Mouse (Mus musculus) ovary, postnatal 10 days (tissue): ENCODE measurements around the gene Grb10.

Experiments
- DNase-seq: peaks from one replicate; pipeline ENCODE4 v3.0.0; 2022; ENCODE audit warnings: low spot score

Gene Grb10

GRCm38 (mm10) chr11:11945766-11946165 is 92.7 kb downstream of the Grb10 start:
- no peak for DNase-seq

GRCm38 (mm10) chr11:11944814-11945213 is 93.7 kb downstream of the Grb10 start:
- no peak for DNase-seq

GRCm38 (mm10) chr11:11944082-11944349 is 94.5 kb downstream of the Grb10 start:
- no peak for DNase-seq

- DNase-seq, result no peak
Observed at GRCm38 (mm10) chr11:11943240-11944081, 95.0 kb downstream of the Grb10 start.

GRCm38 (mm10) chr11:11942320-11943217 is 95.9 kb downstream of the Grb10 start:
- no peak for DNase-seq

- DNase-seq, result no peak
Observed at GRCm38 (mm10) chr11:11940833-11941681, 97.4 kb downstream of the Grb10 start.

GRCm38 (mm10) chr11:11939611-11940010 is 98.9 kb downstream of the Grb10 start:
- no peak for DNase-seq

GRCm38 (mm10) chr11:11938591-11938990 is 99.9 kb downstream of the Grb10 start:
- DNase-seq, result no peak

- no peak for DNase-seq
Observed at GRCm38 (mm10) chr11:11937340-11938030, 101.0 kb downstream of the Grb10 start.

GRCm38 (mm10) chr11:11934808-11935207 is 103.7 kb downstream of the Grb10 start:
- no peak for DNase-seq

- DNase-seq, result no peak
Observed at GRCm38 (mm10) chr11:11932102-11932789, 106.2 kb downstream of the Grb10 start.

- no peak for DNase-seq
Observed at GRCm38 (mm10) chr11:11931688-11932087, 106.8 kb downstream of the Grb10 start.

GRCm38 (mm10) chr11:11930527-11930926 is 108.0 kb downstream of the Grb10 start:
- DNase-seq, result no peak

GRCm38 (mm10) chr11:11929059-11929458 is 109.4 kb downstream of the Grb10 start:
- DNase-seq, result no peak

- no peak for DNase-seq
Observed at GRCm38 (mm10) chr11:11928586-11928985, 109.9 kb downstream of the Grb10 start.

GRCm38 (mm10) chr11:11923900-11924299 is 114.6 kb downstream of the Grb10 start:
- DNase-seq, result no peak

- DNase-seq, result no peak
Observed at GRCm38 (mm10) chr11:11923345-11923744, 115.1 kb downstream of the Grb10 start.

- DNase-seq, result no peak
Observed at GRCm38 (mm10) chr11:11922106-11922505, 116.4 kb downstream of the Grb10 start.

- no peak for DNase-seq
Observed at GRCm38 (mm10) chr11:11907703-11908413, 130.6 kb downstream of the Grb10 start.

- no peak for DNase-seq
Observed at GRCm38 (mm10) chr11:11905518-11905917, 133.0 kb downstream of the Grb10 start.
